Mouse (Mus musculus) embryo, embryonic 10.5 days (tissue): ENCODE results near the gene Nt5dc3.

Experiments
- DNase-seq: peaks from one replicate; pipeline ENCODE4 v3.0.0-alpha.2; 2015; ENCODE audit warnings: low spot score

Gene Nt5dc3

GRCm38 (mm10) chr10:86779117-86779755, 431 bp downstream of the Nt5dc3 start:
- peak; percentile 53 for DNase-seq

DNA sequence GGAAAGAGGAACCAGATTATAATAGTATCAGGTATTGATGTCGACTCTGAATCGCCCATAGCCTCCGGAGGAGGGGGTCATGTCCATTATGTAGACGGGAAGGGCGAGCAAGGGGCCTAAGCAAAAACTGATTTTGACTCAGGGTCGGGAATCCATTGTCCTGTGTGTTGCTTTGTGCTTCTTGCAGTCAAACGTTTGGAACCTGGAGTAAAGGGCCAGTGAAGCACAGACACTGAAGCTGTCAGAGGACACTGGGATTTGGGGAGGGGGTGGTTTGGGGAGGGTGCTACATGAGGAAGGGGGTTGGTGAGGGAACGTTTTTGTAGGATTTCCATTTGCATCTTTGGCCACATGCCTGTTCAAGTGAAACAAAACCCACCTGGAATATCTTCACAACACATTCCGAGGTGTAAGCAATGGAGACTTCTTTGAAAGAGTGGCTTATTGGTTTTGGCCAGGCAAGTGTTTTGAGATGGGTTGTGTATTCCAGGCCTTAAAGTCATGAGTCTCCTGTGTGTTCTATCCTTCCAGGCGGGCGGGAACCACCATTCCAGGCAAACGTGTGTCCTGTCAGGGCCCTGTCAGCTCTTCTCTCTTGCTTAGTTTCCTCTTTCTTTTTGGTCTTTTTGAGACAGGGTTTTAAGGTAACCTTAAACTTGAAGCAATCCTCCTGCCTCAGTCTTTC, 1.2 kb downstream of the Nt5dc3 start:
- DNase-seq: no peak

DNA sequence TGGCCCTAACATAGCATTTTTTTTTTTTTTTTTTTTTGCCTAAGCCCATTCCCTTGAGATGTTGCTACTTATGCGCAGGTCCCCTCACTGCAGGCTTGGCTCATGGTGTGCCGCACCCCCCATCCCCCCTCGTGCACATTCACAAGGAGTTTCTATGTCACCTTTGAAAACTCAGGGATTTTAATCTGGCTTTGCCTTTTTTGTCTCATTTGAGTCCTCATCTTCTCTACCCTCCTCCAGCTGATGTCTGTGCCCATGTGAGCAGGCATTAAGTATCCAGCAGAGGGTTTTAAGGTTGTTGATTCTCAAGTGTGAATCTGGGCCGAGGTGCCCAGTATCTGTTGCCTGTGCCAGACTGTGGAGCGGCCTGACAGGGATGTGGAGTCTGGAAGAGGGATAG, 2.8 kb downstream of the Nt5dc3 start:
- no peak for DNase-seq

GRCm38 (mm10) chr10:86782656-86783055, 3.9 kb downstream of the Nt5dc3 start:
- DNase-seq: no peak

DNA sequence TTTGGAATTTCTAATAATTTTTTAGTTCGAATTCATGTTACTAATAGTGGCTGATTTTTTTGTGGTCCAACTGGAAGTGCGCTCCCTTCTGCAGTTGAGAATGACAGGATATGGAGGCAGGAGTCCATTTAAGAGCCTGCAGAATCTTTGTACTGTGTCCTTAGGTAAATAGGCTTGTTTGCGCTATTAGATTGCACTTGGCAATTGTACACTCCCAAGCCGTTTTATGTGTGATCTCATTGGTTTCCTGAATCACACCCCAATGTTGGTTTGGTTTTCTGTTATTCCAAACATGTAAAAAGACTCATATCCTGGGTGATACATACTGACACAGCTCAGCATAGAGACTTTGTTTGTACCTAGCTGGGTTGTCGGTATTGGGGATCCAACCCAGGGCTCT, 4.8 kb downstream of the Nt5dc3 start:
- no peak for DNase-seq

DNA sequence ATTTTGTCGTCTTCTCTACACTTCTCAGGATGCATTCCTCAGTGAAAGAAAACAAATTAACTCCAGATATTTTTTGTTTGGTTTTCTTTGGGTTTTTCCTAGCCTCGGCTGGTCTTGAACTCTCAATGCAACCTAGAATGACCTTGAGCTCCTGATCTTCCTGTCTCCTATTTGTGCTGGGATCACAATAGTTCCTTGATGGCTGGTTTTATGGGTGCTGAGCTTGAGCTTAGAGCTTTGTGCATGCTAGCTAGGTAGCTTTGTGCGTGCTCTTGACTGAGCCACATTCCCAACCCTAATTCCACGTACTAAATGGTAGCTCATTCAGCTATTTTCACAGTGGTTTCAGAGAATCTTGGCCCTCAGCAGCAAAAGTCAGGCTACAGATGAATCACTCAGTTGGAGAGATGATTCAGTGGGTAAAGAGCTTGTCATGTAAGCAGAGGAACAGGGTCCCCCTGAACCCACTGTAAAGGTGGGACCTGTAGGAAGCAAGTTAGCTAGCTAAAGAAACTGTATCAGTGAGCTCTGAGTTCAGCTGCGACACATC, 5.4 kb downstream of the Nt5dc3 start:
- no peak for DNase-seq

DNA sequence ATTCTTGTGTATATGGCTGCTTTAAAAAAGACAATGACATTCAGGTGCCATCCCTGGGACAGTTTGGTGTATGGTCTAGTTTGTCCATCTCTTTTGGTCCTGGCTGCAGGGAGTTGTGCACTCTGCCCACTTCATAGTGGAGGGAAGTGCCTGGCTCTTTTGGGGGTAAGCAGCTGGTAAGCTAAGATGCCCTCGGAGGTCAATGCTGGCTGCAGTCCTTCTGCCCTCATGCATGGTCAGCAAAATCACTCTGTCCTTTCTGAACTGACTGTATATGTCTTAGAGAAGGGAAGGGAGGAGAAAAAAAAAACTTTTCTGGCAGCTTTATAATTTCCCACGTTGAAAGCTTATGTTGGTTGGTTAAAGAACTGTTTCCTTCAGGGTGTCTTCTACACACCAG, 6.6 kb downstream of the Nt5dc3 start:
- no peak for DNase-seq

GRCm38 (mm10) chr10:86786083-86786482, 7.3 kb downstream of the Nt5dc3 start:
- DNase-seq: no peak

- no peak for DNase-seq
Measured at GRCm38 (mm10) chr10:86788193-86788592, 9.4 kb downstream of the Nt5dc3 start.

- DNase-seq: no peak
Measured at GRCm38 (mm10) chr10:86789146-86789672, 10.4 kb downstream of the Nt5dc3 start.

DNA sequence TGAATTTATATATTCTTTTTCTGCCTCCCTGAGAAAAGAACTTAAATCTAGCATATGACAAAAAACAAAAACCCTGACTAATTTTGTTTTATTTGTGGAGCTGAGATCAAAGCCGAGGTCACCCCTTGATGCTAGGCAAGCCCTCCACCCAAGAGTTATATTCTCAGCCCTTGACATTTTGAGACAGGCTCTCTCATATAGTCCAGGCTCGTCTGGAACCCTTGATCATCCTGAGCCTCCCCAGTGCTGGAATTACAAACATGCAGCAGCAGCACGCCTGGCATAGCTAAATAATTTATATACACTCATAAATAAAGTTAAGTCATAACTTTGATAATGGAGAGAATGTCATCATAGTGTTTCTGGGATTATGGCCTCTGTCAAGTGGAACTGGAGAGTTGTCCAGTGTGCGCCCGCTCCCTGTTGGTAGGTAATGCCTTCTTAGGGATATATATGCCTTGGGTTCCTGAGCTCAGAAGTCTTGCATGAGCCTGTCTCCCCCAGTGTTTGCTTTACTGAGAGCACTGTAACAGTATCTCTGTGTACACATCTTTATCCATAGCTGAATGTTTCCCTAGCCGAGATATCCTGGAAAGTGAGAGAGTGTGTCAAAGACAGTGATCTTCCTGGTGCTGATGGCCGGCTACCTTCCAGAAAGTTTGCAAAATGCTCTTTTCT, 12.8 kb downstream of the Nt5dc3 start:
- no peak for DNase-seq

- no peak for DNase-seq
Measured at GRCm38 (mm10) chr10:86793509-86793951, 14.7 kb downstream of the Nt5dc3 start.

DNA sequence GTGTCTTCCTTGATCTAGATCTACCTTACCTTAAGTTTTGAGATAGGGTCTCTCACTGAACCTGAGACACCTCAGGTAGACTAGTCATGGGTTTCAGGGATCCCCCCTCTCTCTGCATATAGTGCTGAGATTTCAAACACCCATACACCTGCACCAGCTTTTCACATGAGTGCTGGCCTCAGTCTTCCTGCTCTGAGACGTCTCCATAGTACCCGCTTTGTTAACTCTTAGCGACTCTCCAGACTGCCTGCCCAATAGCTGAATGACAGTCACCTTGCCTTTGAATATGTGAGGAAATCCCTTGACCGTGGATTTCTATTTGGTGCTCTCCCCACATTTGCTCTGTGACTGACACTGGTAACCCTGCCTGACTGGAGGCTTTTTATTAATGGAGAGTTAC, 15.4 kb downstream of the Nt5dc3 start:
- no peak for DNase-seq

DNA sequence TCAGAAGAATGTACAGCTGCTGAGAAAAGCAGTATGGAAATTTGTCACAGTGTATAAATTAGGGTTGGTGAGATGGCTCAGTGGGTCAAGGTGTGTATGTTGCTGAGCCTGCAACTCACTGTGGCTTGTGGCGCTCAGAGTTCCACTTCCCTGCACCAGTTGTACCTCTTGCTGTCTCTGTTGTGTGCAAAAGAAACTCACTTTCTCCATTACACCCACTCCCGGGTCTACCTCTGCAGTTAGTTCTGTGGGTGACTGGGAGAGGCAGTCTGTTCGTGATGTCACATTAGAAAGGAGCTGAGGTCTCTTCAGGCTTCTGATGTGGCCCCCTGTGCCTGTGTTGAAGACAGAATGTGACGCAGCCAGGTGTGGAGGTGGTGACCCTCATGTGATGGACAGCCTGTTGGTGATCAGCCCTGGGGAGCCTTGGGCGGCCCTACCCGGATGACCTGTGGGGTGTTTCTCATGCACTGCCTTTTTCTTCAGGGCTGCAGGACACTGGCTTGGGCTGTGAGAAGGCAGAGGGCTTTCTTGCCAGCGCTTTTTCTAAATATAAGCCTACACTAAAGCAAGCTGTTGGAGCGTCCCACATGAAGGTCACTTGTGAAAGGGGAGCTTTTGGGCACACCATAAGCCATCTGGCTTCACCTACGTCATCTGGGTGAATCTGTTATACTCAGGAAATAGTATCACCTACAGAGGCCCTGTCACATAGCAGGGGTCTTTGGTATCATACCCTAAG, 16.2 kb downstream of the Nt5dc3 start:
- no peak for DNase-seq

GRCm38 (mm10) chr10:86796073-86796741, 17.4 kb downstream of the Nt5dc3 start:
- DNase-seq: no peak

DNA sequence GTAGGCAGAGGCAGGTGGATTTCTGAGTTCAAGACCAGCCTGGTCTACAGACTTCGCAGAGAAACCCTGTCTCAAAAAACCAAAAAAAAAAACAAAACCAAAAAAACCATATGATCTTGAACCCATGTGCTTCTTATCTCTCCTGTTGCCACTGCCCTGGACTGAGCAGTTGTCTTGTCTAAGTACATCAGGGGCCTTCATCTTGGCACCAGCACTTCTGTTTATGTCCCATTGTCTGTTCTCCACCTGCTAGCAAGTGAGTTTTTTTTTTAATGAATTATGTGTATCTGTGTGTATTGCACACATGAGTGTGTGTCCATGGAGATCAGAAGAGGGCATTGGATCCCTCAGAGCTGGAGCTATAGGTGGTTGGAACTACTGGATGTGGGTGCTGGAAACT, 28.6 kb downstream of the Nt5dc3 start:
- no peak for DNase-seq

GRCm38 (mm10) chr10:86808013-86808758, 29.4 kb downstream of the Nt5dc3 start:
- no peak for DNase-seq

DNA sequence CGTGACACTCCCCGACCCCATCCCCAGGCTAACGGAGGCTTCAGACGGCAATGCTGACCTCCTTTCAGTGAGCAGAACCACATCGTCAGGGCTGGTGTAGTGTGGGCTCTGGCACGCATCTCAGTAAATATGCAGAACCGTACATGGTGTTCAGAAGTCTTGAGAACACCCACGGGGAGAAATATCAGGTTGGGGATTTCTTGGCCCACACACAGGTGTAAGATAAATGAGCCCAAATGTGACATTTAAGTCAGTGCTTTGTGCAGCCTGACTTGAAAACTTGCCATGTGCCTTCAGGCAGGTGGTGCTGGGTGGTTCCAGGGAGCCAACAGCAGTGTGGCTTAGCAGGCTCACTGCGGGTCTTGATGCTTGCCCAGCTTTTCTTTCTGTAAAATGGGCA, 31.2 kb downstream of the Nt5dc3 start:
- no peak for DNase-seq

GRCm38 (mm10) chr10:86810612-86811011, 31.8 kb downstream of the Nt5dc3 start:
- no peak for DNase-seq

DNA sequence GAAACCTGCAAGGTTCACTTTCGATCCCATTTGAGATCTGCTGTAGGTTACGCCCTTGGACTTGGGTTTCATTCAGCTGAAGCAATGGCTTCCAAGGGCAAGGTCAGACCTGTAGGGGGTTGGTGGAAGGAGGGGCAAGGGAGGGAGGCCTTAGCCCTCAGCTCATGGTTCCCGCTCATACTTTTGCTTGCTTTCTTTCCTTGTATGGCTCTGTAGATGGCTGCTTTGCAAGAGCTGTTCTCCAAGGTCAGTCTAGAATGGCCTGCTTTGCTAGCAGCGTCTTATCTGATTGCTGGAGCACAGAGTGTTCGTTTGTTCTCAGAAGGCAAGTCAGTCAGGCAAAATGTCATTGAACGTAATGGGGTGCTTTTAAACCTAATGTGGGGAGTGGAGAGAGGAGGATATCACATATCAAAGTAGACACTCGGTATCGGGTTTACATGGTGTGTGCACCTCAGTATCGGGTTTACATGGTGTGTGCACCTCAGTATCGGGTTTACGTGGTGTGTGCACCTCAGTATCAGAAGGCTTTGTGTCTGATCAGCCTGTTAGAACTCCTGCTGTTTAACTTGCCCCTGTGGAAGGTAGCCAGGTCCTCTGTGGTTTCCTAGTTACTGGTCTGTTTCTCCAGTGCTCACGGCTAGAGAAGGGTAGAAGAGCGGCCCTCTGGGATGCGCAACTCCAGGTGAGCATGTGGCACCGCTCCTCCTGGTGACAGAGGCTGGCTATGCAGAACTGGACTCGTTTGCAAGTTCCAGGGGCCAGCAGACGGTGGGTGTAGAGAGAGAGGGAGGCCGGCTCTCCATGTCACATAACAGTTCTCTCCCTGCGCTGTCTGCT, 35.7 kb downstream of the Nt5dc3 start:
- no peak for DNase-seq
